ENCODE assay signal across 13 mouse cellular contexts in genomic region chr11:89356018-89356417, GRCm38 (mm10). TPM values are rescaled to one million over a fixed set of nuclear protein-coding genes. Genes with fewer than 3 reads are reported as not detected.
"Had no signal": no experiment of that assay in that cellular context is flagged by ENCODE, and none has a peak within 500 bp of the region (broad histone marks: within the 10 kb centered on the region; RNA-seq: fewer than 3 reads in every experiment).

No protein-coding gene starts in this region.

- H3K4me1 ChIP-seq: liver, embryonic 12.5 days had no signal

- DNase-seq: kidney, adult 18-20 months; kidney, postnatal 25 days; lung, postnatal 10 days; lung, postnatal 4 days; thymus, postnatal 14 days had no signal

- H3K4me2 ChIP-seq: limb, embryonic 13.5 days; liver, embryonic 12.5 days; lung, embryonic 14.5 days; midbrain, embryonic 12.5 days had no signal

- ATAC-seq: liver, embryonic 12.5 days had no signal

- H3K27ac ChIP-seq: layer of hippocampus, adult 2 months; limb, embryonic 13.5 days; liver, embryonic 12.5 days; midbrain, embryonic 12.5 days; stomach, postnatal 0 days had no signal

- H3K27me3 ChIP-seq: limb, embryonic 13.5 days; liver, embryonic 12.5 days; midbrain, embryonic 12.5 days had no signal

- H3K4me3 ChIP-seq: layer of hippocampus, adult 2 months; limb, embryonic 13.5 days; liver, embryonic 12.5 days; midbrain, embryonic 12.5 days had no signal

- H3K36me3 ChIP-seq: limb, embryonic 13.5 days; liver, embryonic 12.5 days; midbrain, embryonic 12.5 days had no signal

- H3K9ac ChIP-seq: limb, embryonic 13.5 days; liver, embryonic 12.5 days; lung, embryonic 14.5 days; midbrain, embryonic 12.5 days had no signal

- H3K9me3 ChIP-seq: limb, embryonic 13.5 days; liver, embryonic 12.5 days; midbrain, embryonic 12.5 days had no signal

RNA-seq across cellular contexts. Expression of gene Nog, which starts 53.9 kb away (rescaled TPM):
- total RNA-seq: megakaryocyte, adult 5-6 weeks had no signal
- polyA plus RNA-seq: liver, embryonic 16.5 days had no signal
